Mouse (Mus musculus): Measurements from ENCODE around the gene Efna5.

- TF ChIP-seq POLR2A (IDR thresholded peaks at IDR 0.05; ENCODE audit: control insufficient read depth, extremely low read depth, insufficient read depth, low read length, poor library complexity) (no peak), CTCF (IDR thresholded peaks at IDR 0.05; ENCODE audit: borderline replicate concordance, control insufficient read depth, extremely low read depth, insufficient read depth, low read length, poor library complexity) (no peak)
Measured at GRCm38 (mm10) chr17:62905692-62906445, 24.8 kb upstream of the Efna5 start.
